Mouse (Mus musculus) embryo, embryonic 11.5 days (tissue): ENCODE results near the gene Vmn1r29.
"Not testable (repeated sequence)": the region's sequence is repeated elsewhere in the genome, so short reads cannot be mapped to it uniquely, and the experiment has no call there.

ENCODE experiments used
- DNase-seq: peaks from one replicate; pipeline ENCODE4 v3.0.0-alpha.2; 2012; ENCODE audit warnings: low read depth, low spot score

The Vmn1r29 gene

GRCm38 (mm10) chr6:58301249-58301648 lies at the start of gene Vmn1r29:
TSS of gene Vmn1r29 (plus strand) at chr6:58301549.
- no peak for DNase-seq

GRCm38 (mm10) chr6:58261737-58262136 lies 39.6 kb upstream of the Vmn1r29 start, which contains the start of gene Vmn1r28:
TSS of gene Vmn1r28 (plus strand) at chr6:58262037.
- no peak for DNase-seq

GRCm38 (mm10) chr6:58279661-58280060 lies 21.7 kb upstream of the Vmn1r29 start:
- DNase-seq, result not testable (repeated sequence)

- no peak for DNase-seq
Measured at GRCm38 (mm10) chr6:58292201-58292600, 9.1 kb upstream of the Vmn1r29 start.

GRCm38 (mm10) chr6:58298511-58298910 lies 2.8 kb upstream of the Vmn1r29 start:
- DNase-seq, result not testable (repeated sequence)

GRCm38 (mm10) chr6:58330686-58331085 lies 29.3 kb downstream of the Vmn1r29 start:
- not testable (repeated sequence) for DNase-seq
